Mouse (Mus musculus) forebrain, embryonic 10.5 days (tissue): ENCODE results near the gene Zdhhc19. TPM values are rescaled to one million over a fixed set of nuclear protein-coding genes. Genes with fewer than 3 reads are reported as not detected.
A peak's percentile ranks its signal among the peaks of the same experiment; 100 is the strongest.

ENCODE experiments used
- DNase-seq: peaks from one replicate; pipeline ENCODE4 v3.0.0-alpha.2; 2017; ENCODE audit warnings: low spot score; ENCODE audit errors: extremely low spot score
- H3K27ac ChIP-seq: fragments of 300-500 bp; sonication (generic); 2 replicates; pipeline ENCODE4 v1.5.1; 2016; ENCODE audit warnings: mild to moderate bottlenecking
- H3K27me3 ChIP-seq: fragments of 300-500 bp; sonication (generic); 2 replicates; pipeline ENCODE4 v1.6.1; 2016; ENCODE audit warnings: mild to moderate bottlenecking; ENCODE audit not compliant: poor library complexity, severe bottlenecking
- H3K36me3 ChIP-seq: fragments of 300-500 bp; sonication (generic); replicated peaks from 2 replicates; pipeline ENCODE4 v1.6.1; 2016; ENCODE audit warnings: mild to moderate bottlenecking, moderate library complexity
- H3K4me1 ChIP-seq: fragments of 300-500 bp; sonication (generic); 2 replicates; pipeline ENCODE4 v1.6.1; 2016
- H3K4me3 ChIP-seq: fragments of 300-500 bp; sonication (generic); 2 replicates; pipeline ENCODE4 v1.5.1; 2016; ENCODE audit warnings: mild to moderate bottlenecking, moderate library complexity
- H3K9me3 ChIP-seq: fragments of 300-500 bp; sonication (generic); 2 replicates; pipeline ENCODE4 v1.6.1; 2016; ENCODE audit warnings: mild to moderate bottlenecking, moderate library complexity
- WGBS: fragments of 180-500 bp; shearing (Covaris S2); methylation state at CpG from one replicate; pipeline ENCODE4 v1.1.7; 2016; 5-methylcytosine and 5-hydroxymethylcytosine counted together
- polyA plus RNA-seq: library from polyadenylated mRNA; unstranded; fragments of >200 nt; fragmentation: Nextera tagmentation; extraction: Ambion mirVana; gene quantifications from 2 replicates; pipeline ENCODE4 v1.2.1, GENCODE M21; 2016

Gene Zdhhc19
- polyA plus RNA-seq: not detected in 2 replicates

DNA sequence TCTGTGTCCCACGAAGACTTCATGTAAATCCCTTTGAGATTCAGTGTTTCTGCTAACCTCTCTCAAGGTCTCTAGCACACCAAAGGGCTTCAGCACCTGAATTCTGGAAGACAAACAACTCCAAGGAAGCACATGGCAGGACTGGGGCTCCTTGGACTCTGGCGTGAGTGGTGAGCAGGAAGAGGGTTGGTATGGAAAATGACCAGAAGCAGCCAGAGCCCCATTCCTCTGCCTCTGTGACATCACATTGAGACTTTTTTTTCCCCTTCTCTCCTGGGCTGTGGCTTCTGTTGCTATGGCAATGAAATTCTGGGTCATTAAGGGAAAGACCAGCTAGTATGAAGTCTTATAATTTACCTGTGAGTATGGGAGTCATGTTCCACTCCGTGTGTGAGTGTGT lies at the start of gene Zdhhc19:
Zdhhc19 (plus strand) TSS at position 301 of the 400 bp plus-strand sequence.
- Histone ChIP-seq H3K4me3 (no peak within 1 kb of the TSS), H3K27me3 (peaks cover 9% of the 10 kb centered on the region; the same call in 1 of the 2 replicates), H3K4me1 (peaks cover 3% of the 10 kb centered on the region; the same call in 1 of the 2 replicates), H3K27ac (no peak within 1 kb of the TSS), H3K9me3 (no peaks in the 10 kb centered on the region), H3K36me3 (no peaks in the 10 kb centered on the region)
- no peak for DNase-seq
- 80% methylated on average over 3 of the region's 3 CpGs for WGBS

GRCm38 (mm10) chr16:32446563-32447138 lies 49.4 kb upstream of the Zdhhc19 start:
- Histone ChIP-seq H3K4me3 (no peak overlapping the region), H3K27ac (no peak overlapping the region), H3K27me3 (no peaks in the 10 kb centered on the region), H3K36me3 (peaks cover 1% of the 10 kb centered on the region), H3K4me1 (no peaks in the 10 kb centered on the region), H3K9me3 (no peaks in the 10 kb centered on the region)
- no peak for DNase-seq
- WGBS: 89% methylated on average over 2 of the region's 2 CpGs

- Histone ChIP-seq H3K27ac (no peak overlapping the region), H3K9me3 (no peaks in the 10 kb centered on the region), H3K36me3 (peaks cover 16% of the 10 kb centered on the region), H3K27me3 (no peaks in the 10 kb centered on the region), H3K4me1 (no peaks in the 10 kb centered on the region; the same call in 1 of the 2 replicates), H3K4me3 (no peak overlapping the region)
- DNase-seq: no peak
- 87% methylated on average over 3 of the region's 3 CpGs for WGBS
These were observed 46.4 kb upstream of the Zdhhc19 start for GRCm38 (mm10) chr16:32449665-32450064.

DNA sequence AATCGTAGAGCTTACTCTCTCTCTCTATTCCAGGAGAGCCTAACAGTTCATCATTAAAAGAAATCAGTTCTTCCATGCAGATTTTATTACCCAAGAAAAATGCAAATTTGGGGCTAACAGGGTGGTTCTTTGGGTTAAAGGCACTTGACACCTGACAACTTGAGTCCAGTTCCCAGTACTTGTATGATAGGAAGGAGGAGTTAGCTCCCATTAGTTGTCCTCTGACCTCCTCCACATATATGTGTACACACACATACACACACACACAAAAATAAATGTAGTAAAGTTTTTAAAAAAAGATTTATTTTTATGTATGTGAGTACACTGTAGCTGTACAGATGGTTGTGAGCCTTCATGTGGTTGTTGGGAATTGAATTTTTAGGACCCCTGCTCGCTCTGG lies 45.9 kb upstream of the Zdhhc19 start:
- no peak overlapping the region for H3K4me3 ChIP-seq
- 95% methylated on average over 2 of the region's 2 CpGs for WGBS
- no peaks in the 10 kb centered on the region for H3K27me3 ChIP-seq
- H3K4me1 ChIP-seq: no peaks in the 10 kb centered on the region; the same call in 1 of the 2 replicates
- no peak overlapping the region for H3K27ac ChIP-seq
- peaks cover 17% of the 10 kb centered on the region for H3K36me3 ChIP-seq
- no peak for DNase-seq
- H3K9me3 ChIP-seq: no peaks in the 10 kb centered on the region

DNA sequence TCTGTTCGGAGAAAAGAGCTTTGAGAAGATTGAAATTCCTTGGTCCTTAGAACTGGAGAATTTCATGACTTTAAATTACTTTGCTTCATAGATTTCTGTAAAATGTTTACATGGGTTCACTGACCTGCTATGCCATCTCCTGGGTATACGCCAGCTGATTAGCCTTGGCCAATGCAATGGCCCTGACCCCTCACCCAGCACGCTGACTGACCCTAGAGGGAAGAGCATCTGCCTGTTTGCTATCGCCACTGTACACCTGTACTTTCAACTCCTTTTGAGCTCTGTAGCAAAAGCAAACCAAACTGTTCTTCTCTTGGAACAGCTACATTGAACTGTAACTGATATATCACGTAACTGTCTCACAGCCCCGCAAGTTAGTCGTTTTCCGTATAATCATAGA lies 43.0 kb upstream of the Zdhhc19 start:
- no peak overlapping the region for H3K4me3 ChIP-seq
- 96% methylated on average over 8 of the region's 8 CpGs for WGBS
- no peaks in the 10 kb centered on the region for H3K9me3 ChIP-seq
- no peak for DNase-seq
- no peaks in the 10 kb centered on the region; the same call in 1 of the 2 replicates for H3K4me1 ChIP-seq
- no peak overlapping the region for H3K27ac ChIP-seq
- H3K36me3 ChIP-seq: peaks cover 31% of the 10 kb centered on the region
- H3K27me3 ChIP-seq: no peaks in the 10 kb centered on the region

DNA sequence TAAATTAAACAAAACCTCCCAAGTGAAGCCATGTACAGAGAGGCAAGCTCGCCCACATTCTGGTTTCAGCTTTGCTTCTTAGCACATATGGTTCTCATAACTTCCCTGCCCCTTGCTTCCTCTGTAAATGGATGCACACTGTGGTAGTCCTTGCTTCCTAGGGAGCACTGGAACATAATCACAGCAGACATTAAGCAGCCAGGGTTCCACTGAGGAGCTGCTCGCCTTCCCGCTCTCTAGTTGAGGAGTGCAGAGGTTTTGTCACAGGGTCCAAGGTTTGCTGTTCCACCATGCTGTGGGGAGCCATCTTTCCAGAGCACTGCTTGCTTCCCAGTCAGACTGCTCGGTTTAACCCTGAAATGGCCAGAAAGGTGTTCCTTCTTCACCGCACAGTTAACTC lies 41.4 kb upstream of the Zdhhc19 start:
- Histone ChIP-seq H3K27me3 (no peaks in the 10 kb centered on the region), H3K4me3 (no peak overlapping the region), H3K27ac (peak overlapping the region; percentile 44; the same call in 1 of the 2 replicates), H3K4me1 (no peaks in the 10 kb centered on the region; the same call in 1 of the 2 replicates), H3K9me3 (no peaks in the 10 kb centered on the region), H3K36me3 (peaks cover 37% of the 10 kb centered on the region)
- WGBS: 76% methylated on average over 5 of the region's 5 CpGs
- DNase-seq: peak; percentile 18

DNA sequence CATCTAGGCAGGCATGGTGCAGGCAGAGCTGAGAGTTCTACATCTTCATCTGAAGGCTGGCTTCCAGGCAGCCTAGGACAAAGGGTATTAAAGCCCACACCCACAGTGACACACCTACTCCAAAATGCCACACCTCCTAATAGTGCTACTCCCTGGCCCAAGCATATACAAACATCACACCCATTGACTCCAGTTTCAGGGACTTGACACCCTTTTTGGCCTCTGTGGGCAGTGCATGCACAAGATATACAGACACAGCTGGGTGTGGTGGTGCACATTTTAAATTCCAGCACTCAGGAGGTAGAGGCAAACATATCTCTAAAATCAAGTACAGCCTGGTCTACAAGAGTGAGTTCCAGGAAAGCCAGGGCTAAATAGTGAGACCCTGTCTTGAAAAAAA lies 40.0 kb upstream of the Zdhhc19 start:
- no peak for DNase-seq
- no peak overlapping the region for H3K27ac ChIP-seq
- H3K27me3 ChIP-seq: no peaks in the 10 kb centered on the region
- H3K4me1 ChIP-seq: no peaks in the 10 kb centered on the region; the same call in 1 of the 2 replicates
- no peaks in the 10 kb centered on the region for H3K9me3 ChIP-seq
- no peak overlapping the region for H3K4me3 ChIP-seq
- peaks cover 37% of the 10 kb centered on the region for H3K36me3 ChIP-seq

DNA sequence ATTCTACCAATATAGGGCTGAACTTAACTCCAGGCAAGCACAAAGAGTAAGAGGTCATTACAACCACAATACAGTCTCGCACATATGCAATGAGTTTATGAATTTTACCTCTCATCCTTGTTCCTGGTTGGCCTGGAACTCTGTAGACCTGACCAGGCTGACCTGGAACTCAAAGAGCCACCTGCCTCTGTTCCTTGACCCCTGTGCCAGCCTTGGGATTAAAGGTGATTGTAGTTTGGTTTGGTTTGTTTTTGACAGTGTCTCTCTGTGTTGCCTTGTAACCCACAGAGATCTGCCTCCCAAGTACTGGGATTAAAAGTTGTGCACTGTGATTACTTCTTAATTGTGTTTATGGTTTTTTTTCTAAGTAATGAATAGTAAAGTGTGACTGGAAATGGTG lies 39.3 kb upstream of the Zdhhc19 start:
- DNase-seq: no peak
- no peaks in the 10 kb centered on the region for H3K27me3 ChIP-seq
- H3K27ac ChIP-seq: no peak overlapping the region
- H3K4me1 ChIP-seq: no peaks in the 10 kb centered on the region; the same call in 1 of the 2 replicates
- peaks cover 34% of the 10 kb centered on the region for H3K36me3 ChIP-seq
- no peaks in the 10 kb centered on the region for H3K9me3 ChIP-seq
- H3K4me3 ChIP-seq: no peak overlapping the region
- WGBS: 91% methylated on average over 1 of the region's 1 CpGs

DNA sequence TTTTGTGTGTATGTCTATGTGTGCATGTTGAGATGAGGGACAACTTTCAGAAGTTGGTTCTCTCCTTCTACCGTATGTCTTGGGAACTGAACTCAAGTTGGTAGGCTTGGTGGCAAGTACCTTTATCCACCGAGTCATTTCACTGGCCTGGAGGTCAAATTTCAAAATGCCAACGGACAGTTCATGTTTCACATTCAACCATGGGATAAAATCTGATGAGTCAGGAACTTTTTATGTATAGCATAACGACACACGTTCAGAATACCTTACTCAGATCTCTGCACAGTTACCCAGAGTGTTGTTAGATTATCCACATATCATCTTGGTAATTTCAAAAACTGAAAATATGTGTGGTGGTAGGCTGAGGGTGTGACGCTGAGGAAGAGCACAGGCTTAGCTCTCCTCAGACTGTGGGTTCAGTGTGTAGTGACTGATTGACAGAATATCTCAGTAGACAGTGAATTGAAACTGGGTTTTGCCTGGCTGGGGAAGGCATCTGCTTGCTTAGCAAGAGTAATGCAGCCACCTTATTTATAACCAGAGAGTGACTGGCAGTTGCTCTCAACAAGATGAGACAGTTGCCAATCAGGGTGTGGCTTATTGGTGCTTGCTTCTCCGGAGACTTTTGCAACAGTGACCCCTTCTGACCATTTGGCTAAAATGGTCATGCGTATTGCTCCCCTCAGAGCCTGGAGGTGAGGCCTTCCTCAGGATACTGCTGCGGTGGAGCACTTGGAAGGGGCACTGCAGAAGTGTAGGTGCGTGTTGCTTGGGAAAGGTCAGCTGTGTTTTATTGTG lies 38.3 kb upstream of the Zdhhc19 start:
- Histone ChIP-seq H3K4me3 (no peak overlapping the region), H3K4me1 (no peaks in the 10 kb centered on the region; the same call in 1 of the 2 replicates), H3K27ac (no peak overlapping the region), H3K27me3 (no peaks in the 10 kb centered on the region), H3K36me3 (peaks cover 32% of the 10 kb centered on the region), H3K9me3 (no peaks in the 10 kb centered on the region)
- DNase-seq: peak; percentile 34
- WGBS: 72% methylated on average over 10 of the region's 10 CpGs

DNA sequence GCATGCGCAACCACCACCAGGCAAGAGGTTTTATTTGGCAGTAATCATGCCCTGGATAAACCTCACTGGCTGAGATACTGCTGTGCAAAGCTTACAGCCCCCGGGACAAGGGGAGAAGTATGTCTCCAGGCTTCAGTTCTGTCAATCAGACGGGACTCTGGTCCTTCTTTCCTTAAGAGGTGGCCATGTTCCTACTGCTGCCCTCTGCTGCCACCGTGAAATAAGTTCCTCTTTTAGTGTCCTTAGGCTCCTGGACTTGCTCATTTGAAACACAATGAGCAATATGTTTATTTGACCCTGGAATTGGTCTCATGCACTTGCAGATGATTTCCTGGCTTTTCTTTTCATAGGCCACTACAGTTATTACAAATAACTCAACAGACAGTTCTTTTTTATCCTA lies 35.5 kb upstream of the Zdhhc19 start:
- Histone ChIP-seq H3K4me3 (no peak overlapping the region), H3K4me1 (no peaks in the 10 kb centered on the region), H3K27me3 (no peaks in the 10 kb centered on the region), H3K27ac (no peak overlapping the region), H3K36me3 (peaks cover 43% of the 10 kb centered on the region), H3K9me3 (no peaks in the 10 kb centered on the region)
- DNase-seq: no peak
- WGBS: 56% methylated on average over 4 of the region's 4 CpGs

DNA sequence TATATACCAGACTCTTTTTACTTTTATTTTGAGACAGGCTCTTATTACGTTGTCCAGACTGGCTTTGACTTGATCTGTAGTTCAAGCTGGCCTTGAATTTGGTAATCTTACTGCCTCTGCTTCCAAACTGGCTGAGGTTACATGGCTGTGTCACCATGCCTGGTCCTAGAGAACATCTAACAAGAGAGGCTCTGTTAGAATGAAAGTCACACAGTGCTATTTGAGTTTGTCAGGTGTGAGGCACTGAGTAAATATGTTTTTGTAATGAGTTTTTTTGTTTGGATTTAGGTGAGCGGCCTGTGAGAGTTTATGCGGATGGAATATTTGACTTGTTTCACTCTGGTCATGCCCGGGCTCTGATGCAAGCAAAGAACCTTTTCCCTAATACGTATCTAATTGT lies 34.4 kb upstream of the Zdhhc19 start:
- 95% methylated on average over 5 of the region's 5 CpGs for WGBS
- H3K27ac ChIP-seq: no peak overlapping the region
- peaks cover 40% of the 10 kb centered on the region for H3K36me3 ChIP-seq
- no peak overlapping the region for H3K4me3 ChIP-seq
- H3K4me1 ChIP-seq: no peaks in the 10 kb centered on the region
- no peak for DNase-seq
- H3K27me3 ChIP-seq: no peaks in the 10 kb centered on the region
- H3K9me3 ChIP-seq: no peaks in the 10 kb centered on the region

- H3K9me3 ChIP-seq: no peaks in the 10 kb centered on the region
- DNase-seq: no peak
- 98% methylated on average over 16 of the region's 16 CpGs for WGBS
- no peak overlapping the region for H3K27ac ChIP-seq
- H3K36me3 ChIP-seq: peaks cover 50% of the 10 kb centered on the region
- no peak overlapping the region for H3K4me3 ChIP-seq
- no peaks in the 10 kb centered on the region for H3K27me3 ChIP-seq
- H3K4me1 ChIP-seq: no peaks in the 10 kb centered on the region
These were observed 33.1 kb upstream of the Zdhhc19 start for GRCm38 (mm10) chr16:32462950-32463349.

DNA sequence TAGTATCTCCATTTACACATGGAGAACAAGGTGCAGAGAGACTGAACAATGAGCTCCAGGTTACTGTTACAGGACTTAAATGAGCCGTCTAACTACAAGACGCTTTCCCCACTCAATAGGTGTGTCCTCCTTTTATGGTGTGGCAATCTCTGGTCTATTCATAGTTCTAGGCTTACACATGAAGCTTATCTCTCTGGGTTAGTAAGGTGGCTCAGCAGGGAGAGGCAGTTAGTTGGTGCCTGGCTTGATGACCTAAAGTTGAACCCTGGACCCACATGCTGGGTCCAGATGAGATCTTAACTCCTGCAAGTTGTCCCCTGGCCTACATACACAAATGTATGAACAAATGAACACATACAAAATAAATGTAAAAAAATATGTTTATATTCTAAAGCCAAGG lies 32.6 kb upstream of the Zdhhc19 start:
- Histone ChIP-seq H3K36me3 (peaks cover 55% of the 10 kb centered on the region), H3K27ac (no peak overlapping the region), H3K9me3 (no peaks in the 10 kb centered on the region), H3K4me3 (no peak overlapping the region), H3K4me1 (no peaks in the 10 kb centered on the region), H3K27me3 (no peaks in the 10 kb centered on the region)
- DNase-seq: no peak
- WGBS: 89% methylated on average over 2 of the region's 2 CpGs
